Mouse (Mus musculus): ENCODE data around the gene Guca1a. TPM values are rescaled to one million over a fixed set of nuclear protein-coding genes. Genes with fewer than 3 reads are reported as not detected.
"Not testable (repeated sequence)": the region's sequence is repeated elsewhere in the genome, so short reads cannot be mapped to it uniquely, and the experiment has no call there.

Guca1a gene
- polyA plus RNA-seq, 1 experiment from 2014 or later = 0.70 TPM

DNA sequence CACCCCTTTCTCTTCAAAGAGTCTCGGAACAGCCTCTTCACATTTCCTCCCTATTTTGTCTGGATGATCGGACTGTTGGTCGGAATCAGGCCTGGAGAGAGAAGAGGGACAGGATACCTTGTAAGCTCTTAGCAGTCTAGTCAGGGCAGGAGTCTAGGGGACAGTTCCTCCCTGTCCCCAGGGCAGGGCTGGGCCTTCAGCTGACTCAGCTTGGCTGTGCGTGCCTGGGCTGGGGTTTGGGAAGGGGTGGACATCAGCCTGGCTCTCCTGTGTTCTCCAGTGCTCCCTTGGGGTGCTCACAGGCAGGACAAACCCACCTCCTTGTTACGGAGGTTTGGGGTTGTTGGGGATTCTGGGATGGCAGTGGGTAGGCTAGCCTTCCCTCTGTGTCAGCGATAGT lies 38.2 kb upstream of the Guca1a start:
- Histone ChIP-seq H3K27ac (replicated peaks) (no peak overlapping the region), H3K27me3 (peaks cover 34% of the 10 kb centered on the region), H3K4me1 (replicated peaks) (peaks cover 20% of the 10 kb centered on the region), H3K36me3 (no peaks in the 10 kb centered on the region), H3K9ac (no peak overlapping the region), H3K4me2 (no peak overlapping the region), H3K9me3 (no peaks in the 10 kb centered on the region), H3K4me3 (no peak overlapping the region)
- ATAC-seq (ENCODE audit: low FRiP score, low read depth) = no peak
- 66% methylated on average over 6 of the region's 6 CpGs for WGBS

DNA sequence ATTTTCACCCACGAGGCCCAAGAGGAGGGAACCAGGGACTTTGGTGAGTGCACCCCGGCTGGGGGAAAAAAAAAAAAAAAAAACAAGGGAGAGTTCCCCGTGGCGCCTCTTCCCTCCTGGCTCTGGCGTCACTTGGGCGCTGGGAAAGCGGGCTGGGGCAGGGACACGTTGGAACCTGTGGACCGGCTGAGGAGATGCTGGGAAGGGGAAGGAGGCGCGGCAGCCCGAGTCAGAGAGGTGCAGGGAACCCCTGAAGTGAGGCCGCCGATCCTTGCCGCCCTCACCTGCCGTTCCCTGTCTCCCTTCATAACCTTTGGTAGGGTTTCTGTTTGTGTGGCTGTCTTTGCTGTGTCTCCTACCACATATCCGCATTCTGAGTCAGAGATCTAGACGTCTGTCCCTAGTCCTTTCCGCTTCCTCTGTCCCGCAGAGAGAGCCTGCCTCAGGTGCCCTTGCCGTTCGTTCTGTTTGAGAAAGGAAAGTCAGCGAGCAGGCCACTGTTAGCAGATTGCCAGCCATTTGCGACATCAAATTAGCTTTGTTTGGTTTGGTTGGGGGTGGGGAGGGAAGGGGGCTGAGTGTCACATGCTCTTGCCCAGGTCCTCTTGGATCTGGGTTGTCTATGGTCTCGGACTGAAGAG lies 36.6 kb upstream of the Guca1a start, which contains the start of gene 1700001C19Rik:
Gene 1700001C19Rik (minus strand): TSS at position 470 of the 641 bp plus-strand sequence.
- 5% methylated on average over 25 of the region's 25 CpGs for WGBS
- no peak within 1 kb of the TSS for H3K27ac ChIP-seq (replicated peaks)

DNA sequence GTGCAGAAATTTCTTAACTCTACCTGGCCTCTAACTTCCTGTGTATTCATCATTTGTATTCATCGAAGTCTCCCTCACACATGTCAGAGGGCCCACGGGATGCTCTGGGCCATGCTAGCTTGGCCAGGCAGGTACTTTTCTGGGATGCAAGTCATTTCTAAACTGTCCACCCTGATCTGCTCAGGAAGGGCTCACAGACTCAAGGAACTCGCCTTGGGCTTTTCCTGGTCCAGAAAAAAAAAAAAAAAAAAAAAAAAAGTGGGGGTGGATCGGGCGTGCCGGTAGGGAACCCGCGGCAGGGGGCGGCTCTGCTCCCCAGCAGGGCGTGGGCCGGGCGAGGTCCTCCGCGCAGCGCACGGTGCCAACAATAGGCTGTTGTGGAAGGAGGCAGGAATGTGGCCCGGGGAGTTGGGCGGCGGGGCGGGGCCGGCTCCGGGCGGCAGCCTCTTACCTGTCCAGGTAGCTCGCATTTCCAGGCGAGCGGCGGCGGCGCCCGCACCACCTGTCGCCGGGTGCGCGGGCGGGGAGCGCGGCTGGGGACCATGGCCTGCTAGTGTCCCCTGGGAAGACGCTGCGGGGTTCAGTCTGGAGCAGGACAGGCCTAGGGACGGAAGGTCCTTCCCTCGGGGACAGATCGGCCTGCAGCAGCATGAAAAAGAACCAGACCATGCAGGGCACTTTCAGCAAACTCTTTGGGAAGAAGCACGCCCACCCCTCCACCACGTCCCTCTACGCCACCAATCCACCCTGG lies 35.9 kb upstream of the Guca1a start, which contains the start of gene AI661453:
Gene AI661453 (plus strand): TSS at position 460 of the 751 bp plus-strand sequence.
- 1% methylated on average over 37 of the region's 45 CpGs for WGBS
- peaks cover 34% of the 10 kb centered on the region for H3K27me3 ChIP-seq
- no peak for ATAC-seq (ENCODE audit: low FRiP score, low read depth)
- H3K9ac ChIP-seq = peak within 1 kb of the TSS; percentile 33
- H3K4me1 ChIP-seq (replicated peaks) = peaks cover 20% of the 10 kb centered on the region
- H3K4me2 ChIP-seq = peak within 1 kb of the TSS; percentile 81
- no peak within 1 kb of the TSS for H3K27ac ChIP-seq (replicated peaks)
- no peaks in the 10 kb centered on the region for H3K9me3 ChIP-seq
- no peaks in the 10 kb centered on the region for H3K36me3 ChIP-seq
- peak within 1 kb of the TSS; percentile 40 for H3K4me3 ChIP-seq

More for the DNA sequence above, 36.6 kb upstream of the Guca1a start, which contains the start of gene 1700001C19Rik:
- Histone ChIP-seq H3K9ac (peak within 1 kb of the TSS; percentile 33), H3K36me3 (no peaks in the 10 kb centered on the region), H3K4me3 (peak within 1 kb of the TSS; percentile 40), H3K4me1 (replicated peaks) (peaks cover 20% of the 10 kb centered on the region), H3K4me2 (peak within 1 kb of the TSS; percentile 81), H3K27me3 (peaks cover 34% of the 10 kb centered on the region), H3K9me3 (no peaks in the 10 kb centered on the region)
- ATAC-seq (ENCODE audit: low FRiP score, low read depth) = no peak

DNA sequence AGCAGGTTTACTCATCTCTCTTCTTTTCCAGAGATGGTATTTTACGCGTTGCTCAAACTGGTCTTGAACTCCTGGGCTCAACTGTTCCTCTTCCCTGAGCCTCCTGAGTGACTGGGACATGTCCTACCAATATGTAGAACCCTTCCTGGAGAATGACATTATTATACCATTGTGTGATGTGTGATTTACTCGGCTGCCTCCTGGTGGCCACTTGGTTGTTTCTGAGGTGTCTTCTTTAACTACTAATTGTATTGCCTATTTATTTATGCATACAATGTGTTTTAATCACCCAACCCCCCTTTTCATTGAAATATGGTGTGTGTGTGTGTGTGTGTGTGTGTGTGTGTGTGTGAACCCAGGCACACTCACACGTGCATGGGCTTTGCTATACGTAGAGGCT lies 30.4 kb upstream of the Guca1a start:
- Histone ChIP-seq H3K4me1 (replicated peaks) (peaks cover 4% of the 10 kb centered on the region; the same call in 1 of the 2 replicates), H3K27ac (replicated peaks) (no peak overlapping the region), H3K4me3 (no peak overlapping the region), H3K9ac (no peak overlapping the region), H3K36me3 (no peaks in the 10 kb centered on the region), H3K4me2 (no peak overlapping the region), H3K27me3 (peaks cover 5% of the 10 kb centered on the region; the same call in 1 of the 2 replicates), H3K9me3 (no peaks in the 10 kb centered on the region)
- ATAC-seq (ENCODE audit: low FRiP score, low read depth) = no peak
- 75% methylated on average over 5 of the region's 5 CpGs for WGBS

DNA sequence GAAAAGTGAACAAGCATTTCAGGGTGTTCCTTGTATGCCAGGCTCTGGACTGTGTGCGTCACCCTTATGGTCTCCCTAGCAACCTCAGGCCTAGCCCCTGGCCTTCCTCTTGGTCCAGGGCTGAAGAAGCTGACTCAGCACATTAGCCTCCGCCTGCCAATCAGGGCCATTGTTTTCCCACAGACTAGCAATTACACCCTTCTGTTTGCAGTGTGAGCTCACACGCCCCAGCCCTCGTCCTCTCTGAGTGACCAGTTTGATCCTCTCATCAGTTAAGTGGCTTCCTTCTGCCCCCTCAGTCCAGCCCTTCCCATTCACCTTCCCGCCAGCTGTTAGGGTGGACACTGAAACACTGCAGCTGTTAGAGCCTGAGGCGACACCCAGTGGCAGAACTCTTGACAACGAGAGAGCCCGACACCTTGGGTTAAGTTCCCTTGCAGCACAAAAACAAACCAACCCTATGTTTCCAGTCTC lies 28.5 kb upstream of the Guca1a start:
- H3K27me3 ChIP-seq = no peaks in the 10 kb centered on the region
- ATAC-seq (ENCODE audit: low FRiP score, low read depth) = peak; percentile 66

DNA sequence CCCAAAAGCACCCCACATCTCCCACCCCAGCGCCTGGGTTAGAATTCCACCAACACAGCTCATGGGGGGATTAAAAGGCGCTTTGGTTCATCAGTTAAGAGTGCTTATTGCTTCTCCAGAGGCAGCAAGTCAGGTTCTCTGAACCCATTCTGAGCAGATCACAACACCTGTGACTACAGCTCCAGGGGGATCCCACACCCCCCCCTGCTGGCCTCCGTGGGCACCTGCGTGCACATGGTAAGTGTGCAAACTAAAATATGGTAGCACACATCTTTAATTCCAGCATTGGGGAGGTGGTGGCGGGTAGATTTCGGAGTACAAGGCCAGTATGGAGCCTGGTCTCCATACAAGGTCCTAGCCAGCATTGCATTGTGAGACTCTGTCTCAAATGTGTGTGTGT lies 26.9 kb upstream of the Guca1a start:
- no peaks in the 10 kb centered on the region for H3K36me3 ChIP-seq

More for the DNA sequence above, 28.5 kb upstream of the Guca1a start:
- peaks cover 4% of the 10 kb centered on the region; the same call in 1 of the 2 replicates for H3K4me1 ChIP-seq (replicated peaks)
- no peaks in the 10 kb centered on the region for H3K36me3 ChIP-seq
- peak overlapping the region; percentile 39 for H3K4me2 ChIP-seq
- no peak overlapping the region for H3K9ac ChIP-seq
- no peaks in the 10 kb centered on the region for H3K9me3 ChIP-seq
- 2% methylated on average over 8 of the region's 8 CpGs for WGBS
- no peak overlapping the region for H3K27ac ChIP-seq (replicated peaks)
- H3K4me3 ChIP-seq = no peak overlapping the region

DNA sequence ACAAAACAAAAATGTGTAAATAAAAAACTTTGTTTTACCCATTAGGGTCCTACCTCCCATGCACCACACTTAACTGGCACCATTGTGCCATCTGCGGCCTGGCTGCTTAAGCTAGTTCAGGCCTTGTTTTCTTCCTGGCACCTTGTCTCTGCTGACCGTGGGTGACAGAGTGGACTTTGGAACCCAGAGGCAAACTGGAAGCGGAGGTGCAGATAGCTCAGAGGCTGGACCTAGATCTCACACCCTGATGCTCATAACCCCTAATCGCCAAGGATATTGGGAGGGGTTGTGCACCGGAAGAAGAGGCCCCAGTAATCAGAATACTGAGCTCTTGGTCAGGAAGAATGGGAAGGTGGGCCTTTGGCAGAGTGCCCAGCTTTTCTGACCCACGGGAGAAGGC lies 23.8 kb upstream of the Guca1a start:
- no peak for ATAC-seq (ENCODE audit: low FRiP score, low read depth)
- no peak overlapping the region for H3K9ac ChIP-seq
- H3K36me3 ChIP-seq = no peaks in the 10 kb centered on the region
- no peak overlapping the region for H3K27ac ChIP-seq (replicated peaks)
- H3K4me2 ChIP-seq = no peak overlapping the region
- H3K4me3 ChIP-seq = no peak overlapping the region
- H3K27me3 ChIP-seq = no peaks in the 10 kb centered on the region
- 79% methylated on average over 6 of the region's 6 CpGs for whole genome bisulfite sequencing
- peaks cover 4% of the 10 kb centered on the region; the same call in 1 of the 2 replicates for H3K4me1 ChIP-seq (replicated peaks)
- H3K9me3 ChIP-seq = no peaks in the 10 kb centered on the region

More for the DNA sequence above, 26.9 kb upstream of the Guca1a start:
- no peak overlapping the region for H3K4me2 ChIP-seq
- no peak overlapping the region for H3K27ac ChIP-seq (replicated peaks)
- ATAC-seq (ENCODE audit: low FRiP score, low read depth) = no peak
- H3K27me3 ChIP-seq = no peaks in the 10 kb centered on the region
- H3K9ac ChIP-seq = no peak overlapping the region
- H3K4me1 ChIP-seq (replicated peaks) = peaks cover 4% of the 10 kb centered on the region; the same call in 1 of the 2 replicates
- WGBS = 78% methylated on average over 6 of the region's 6 CpGs
- no peaks in the 10 kb centered on the region for H3K9me3 ChIP-seq
- no peak overlapping the region for H3K4me3 ChIP-seq

DNA sequence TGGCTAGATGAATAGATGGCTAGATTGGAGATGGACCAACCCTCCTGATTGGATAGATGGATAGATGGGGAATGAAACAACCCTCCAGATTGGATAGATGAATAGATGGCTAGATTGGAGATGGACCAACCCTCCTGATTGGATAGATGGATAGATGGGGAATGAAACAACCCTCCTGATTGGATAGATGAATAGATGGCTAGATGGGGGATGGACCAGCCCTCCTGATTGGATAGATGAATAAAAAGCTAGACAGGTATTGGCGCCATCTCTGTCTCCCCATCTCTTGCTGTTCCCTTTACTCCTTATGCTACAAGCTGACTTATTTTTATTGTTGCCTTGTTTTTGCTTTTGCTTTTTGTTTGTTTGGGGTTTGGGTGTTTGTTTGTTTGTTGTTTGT lies 22.2 kb upstream of the Guca1a start:
- not testable (repeated sequence) for H3K4me2 ChIP-seq; H3K27ac ChIP-seq (replicated peaks); H3K9ac ChIP-seq; H3K36me3 ChIP-seq; H3K4me1 ChIP-seq (replicated peaks); H3K27me3 ChIP-seq; H3K4me3 ChIP-seq; H3K9me3 ChIP-seq; ATAC-seq (ENCODE audit: low FRiP score, low read depth)
- 75% methylated on average over 1 of the region's 1 CpGs for WGBS

DNA sequence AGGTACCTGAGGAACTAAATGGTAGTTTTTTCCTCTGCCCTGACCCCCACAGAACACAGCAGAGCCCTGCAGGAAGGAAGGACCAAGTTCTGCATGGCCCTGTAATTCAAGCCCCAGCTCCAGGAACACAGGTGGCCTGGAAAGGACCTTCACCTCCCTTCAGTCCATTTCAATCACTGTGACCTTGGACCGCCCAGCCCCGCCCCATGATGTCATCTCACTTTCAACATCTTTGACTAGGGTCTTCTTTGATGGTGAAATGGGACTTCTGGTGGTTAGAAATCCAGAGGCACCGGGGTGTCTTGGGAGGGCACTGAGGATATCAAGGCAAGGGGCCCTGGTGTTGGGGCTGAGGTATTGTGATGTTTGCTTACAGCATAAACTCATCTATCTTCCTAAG lies 21.2 kb upstream of the Guca1a start:
- H3K27ac ChIP-seq (replicated peaks) = no peak overlapping the region
- no peaks in the 10 kb centered on the region for H3K9me3 ChIP-seq
- no peak overlapping the region for H3K4me2 ChIP-seq
- H3K9ac ChIP-seq = no peak overlapping the region
- no peak overlapping the region for H3K4me3 ChIP-seq
- no peak for ATAC-seq (ENCODE audit: low FRiP score, low read depth)
- 94% methylated on average over 3 of the region's 3 CpGs for WGBS
- no peaks in the 10 kb centered on the region for H3K4me1 ChIP-seq (replicated peaks)
- H3K36me3 ChIP-seq = no peaks in the 10 kb centered on the region
- no peaks in the 10 kb centered on the region for H3K27me3 ChIP-seq

DNA sequence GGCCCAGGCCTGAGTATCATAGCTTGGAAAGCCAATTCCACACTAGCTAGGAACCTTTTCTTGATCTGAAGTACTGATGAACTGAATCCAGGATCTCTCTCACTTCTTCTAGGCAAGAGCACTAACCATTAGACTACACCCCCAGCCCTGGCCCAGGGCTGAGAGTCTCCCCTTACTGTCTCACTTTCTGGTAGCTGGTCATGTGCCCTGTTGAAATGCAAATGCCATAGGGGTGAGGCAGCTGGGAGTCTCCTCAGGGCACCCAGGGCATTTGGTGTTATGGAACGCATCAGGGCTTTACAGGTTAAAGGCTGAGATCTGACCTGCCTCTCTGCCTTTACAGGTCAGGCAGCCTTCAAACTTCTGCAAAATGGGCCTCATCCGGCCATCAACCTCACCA lies 19.8 kb upstream of the Guca1a start:
- Histone ChIP-seq H3K4me1 (replicated peaks) (no peaks in the 10 kb centered on the region), H3K27me3 (no peaks in the 10 kb centered on the region), H3K27ac (replicated peaks) (no peak overlapping the region), H3K4me3 (no peak overlapping the region), H3K4me2 (no peak overlapping the region), H3K9ac (no peak overlapping the region), H3K9me3 (no peaks in the 10 kb centered on the region), H3K36me3 (no peaks in the 10 kb centered on the region)
- no peak for ATAC-seq (ENCODE audit: low FRiP score, low read depth)
- 77% methylated on average over 2 of the region's 2 CpGs for WGBS

DNA sequence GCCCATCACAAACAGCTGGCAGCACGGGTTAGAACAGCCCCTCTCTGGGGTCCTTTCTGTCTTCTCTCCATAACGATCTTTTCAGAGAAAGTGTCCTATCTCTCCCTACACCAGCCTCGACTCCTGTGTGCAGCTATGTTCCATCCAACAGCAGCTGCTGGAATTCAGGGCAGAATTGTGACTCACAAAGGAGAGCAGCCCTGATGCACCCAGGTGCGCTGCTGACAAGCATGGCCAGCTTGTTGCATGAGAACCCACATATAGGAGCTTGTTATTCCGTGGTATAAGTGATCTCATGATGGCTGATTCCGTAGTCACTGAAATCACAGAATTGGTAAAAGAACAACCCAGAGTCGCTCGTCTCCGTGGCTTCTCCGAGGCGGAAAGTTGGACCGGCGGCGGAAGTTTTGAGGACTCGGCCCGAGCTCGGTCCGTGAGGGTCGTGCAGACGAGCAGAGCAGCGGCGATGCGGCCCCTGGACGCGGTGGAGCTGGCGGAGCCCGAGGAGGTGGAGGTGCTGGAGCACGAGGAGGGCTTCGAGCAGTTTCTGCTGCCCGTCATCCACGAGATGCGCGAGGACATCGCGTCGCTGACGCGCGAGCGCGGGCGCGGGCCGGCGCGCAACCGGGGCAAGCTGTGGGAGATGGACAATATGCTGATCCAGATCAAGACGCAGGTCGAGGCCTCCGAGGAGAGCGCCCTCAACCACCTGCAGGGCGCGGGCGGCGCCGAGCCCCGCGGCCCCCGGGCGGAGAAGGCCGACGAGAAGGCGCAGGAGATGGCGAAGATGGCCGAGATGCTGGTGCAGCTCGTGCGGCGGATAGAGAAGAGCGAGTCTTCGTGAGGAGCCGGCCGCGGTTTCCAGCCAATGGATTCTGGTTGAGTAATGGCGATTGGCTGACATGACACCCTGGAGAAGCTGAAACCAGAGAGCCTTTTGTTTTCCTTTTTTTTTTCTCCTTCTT lies 9.8 kb upstream of the Guca1a start:
- Histone ChIP-seq H3K27me3 (peaks cover 32% of the 10 kb centered on the region), H3K9ac (peak overlapping the region; percentile 36; the same call in 1 of the 2 replicates), H3K4me2 (peak overlapping the region; percentile 68), H3K4me3 (peak overlapping the region; percentile 41)
- H3K27ac ChIP-seq (replicated peaks); H3K36me3 ChIP-seq; H3K4me1 ChIP-seq (replicated peaks); H3K9me3 ChIP-seq: not testable (repeated sequence)
- 3% methylated on average over 74 of the region's 74 CpGs for WGBS
- ATAC-seq (ENCODE audit: low FRiP score, low read depth) = peak; percentile 66

Measured in hindbrain, embryonic 15.5 days (tissue).